Mouse (Mus musculus) urinary bladder, postnatal 25 days (tissue): Measurements from ENCODE around the gene Sept1.
"Not testable (repeated sequence)": the region's sequence is repeated elsewhere in the genome, so short reads cannot be mapped to it uniquely, and the experiment has no call there.

ENCODE experiments used
- DNase-seq: peaks from one replicate; pipeline ENCODE4 v3.0.0; 2022; ENCODE audit warnings: low spot score

Sept1 gene

DNA sequence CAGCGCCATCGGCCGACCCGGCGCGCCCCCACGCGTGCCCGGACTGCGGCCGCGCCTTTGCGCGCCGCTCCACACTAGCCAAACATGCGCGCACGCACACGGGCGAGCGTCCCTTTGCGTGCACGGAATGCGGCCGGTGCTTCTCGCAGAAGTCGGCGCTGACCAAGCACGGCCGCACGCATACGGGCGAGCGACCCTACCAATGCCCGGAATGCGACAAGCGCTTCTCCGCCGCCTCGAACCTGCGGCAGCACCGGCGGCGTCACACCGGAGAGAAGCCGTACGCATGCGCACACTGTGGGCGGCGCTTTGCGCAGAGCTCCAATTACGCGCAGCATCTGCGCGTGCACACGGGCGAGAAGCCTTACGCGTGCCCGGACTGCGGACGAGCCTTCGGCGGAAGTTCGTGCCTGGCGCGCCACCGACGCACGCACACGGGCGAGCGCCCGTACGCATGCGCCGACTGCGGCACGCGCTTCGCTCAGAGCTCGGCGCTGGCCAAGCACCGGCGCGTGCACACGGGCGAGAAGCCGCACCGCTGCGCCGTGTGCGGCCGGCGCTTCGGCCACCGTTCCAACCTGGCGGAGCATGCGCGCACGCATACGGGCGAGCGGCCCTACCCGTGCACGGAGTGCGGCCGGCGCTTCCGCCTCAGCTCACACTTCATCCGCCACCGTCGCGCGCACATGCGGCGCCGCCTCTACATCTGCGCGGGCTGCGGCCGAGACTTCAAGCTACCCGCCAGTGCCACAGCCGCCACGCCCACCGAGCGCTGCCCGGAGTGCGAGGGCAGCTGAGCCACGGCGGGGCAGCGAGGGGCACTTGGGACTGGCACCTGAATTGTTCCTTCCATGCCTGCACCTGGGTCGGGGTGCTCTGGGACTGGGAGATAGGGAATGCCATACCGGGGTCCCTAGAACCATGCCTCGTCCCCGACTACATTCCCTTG lies 21.2 kb upstream of the Sept1 start:
- DNase-seq: peak; percentile 91

DNA sequence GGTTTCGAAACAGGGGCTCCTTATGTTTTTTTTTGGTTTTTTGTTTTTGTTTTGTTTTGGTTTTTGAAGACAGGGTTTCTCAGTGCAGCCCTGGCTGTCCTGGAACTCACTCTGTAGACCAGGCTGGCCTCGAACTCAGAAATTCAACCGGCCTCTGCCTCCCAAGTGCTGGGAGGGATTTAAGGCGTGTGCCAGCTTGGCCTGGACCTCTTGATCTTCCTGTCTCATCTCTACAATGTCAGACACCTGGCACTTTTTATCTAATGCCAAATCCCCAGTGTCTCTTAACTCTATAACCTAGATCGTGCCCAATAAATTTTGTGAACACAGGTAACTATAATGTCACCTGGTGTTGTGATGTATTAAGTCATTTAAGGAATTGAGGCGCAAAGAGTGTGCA lies 20.4 kb upstream of the Sept1 start:
- DNase-seq: no peak

DNA sequence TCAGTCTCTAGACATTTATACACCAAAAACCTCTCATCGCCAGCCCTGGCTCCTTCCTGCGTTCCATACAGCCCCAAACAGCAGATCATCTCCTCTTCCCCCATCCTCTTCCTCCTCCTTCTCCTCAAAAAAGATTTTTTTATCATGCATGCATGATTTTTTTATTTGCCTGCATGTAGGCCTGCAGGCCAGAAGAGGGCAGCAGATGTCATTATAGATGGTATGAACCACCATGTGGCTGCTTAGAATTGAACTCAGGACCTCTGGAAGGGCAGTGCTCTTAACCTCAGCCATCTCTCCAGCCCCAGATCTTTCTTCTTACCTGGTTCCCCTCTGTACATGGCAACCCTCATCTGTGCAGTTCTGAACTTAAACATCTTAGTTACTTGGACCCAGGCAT lies 19.5 kb upstream of the Sept1 start:
- no peak for DNase-seq

DNA sequence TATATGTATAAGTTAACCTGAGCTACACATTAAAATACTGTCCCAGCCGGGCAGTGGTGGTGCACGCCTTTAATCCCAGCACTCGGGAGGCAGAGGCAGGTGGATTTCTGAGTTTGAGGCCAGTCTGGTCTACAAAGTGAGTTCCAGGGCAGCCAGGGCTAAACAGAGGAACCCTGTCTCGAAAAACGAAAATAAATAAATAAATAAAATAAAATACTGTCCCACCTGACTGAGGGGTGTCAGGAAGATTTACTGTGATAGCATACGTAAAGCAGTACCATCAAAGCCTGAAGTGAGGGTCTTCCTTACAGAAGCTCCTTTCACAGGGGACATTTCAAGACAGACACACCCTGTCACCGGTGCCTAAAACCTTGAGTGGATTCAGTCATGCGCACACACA lies 17.6 kb upstream of the Sept1 start:
- DNase-seq: not testable (repeated sequence)

DNA sequence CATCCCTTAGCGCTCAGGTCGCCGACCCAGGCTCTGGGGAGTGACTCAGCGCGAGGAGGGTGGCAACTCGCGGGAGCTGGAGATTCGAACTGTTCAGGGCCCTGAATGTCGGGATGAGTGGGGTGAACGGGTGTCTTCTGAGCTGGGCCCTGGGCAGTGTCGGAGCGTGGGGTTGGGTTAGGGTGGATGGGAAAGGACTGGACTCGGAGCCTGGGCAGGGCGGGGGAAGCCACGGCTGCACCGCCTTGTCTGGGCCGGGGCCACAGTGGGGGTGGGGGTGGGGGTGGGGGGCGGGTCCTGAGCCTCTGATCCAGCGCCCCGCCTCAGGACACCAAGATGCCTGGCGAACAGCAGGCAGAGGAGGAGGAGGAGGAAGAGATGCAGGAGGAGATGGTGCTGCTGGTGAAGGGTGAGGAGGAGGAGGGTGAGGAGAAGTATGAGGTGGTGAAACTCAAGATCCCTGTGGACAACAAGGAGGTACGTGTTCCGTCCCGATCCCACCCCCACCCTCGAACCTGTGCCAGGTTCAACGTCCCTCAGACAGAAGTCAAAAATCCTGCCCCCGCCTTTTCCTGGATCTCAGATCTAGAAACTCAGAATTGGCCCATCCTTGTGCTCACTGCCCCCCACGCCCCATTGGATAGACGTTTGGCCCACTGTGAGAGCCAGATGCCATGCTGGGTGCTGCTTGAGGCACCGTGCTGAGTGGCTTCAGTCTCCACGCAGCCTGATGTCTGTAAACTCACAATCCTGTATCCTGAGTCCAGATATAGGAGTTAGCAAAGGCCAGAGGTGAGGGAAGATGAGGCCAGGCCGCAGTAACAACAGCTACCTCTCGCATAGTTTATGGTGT lies 12.0 kb upstream of the Sept1 start:
- DNase-seq: no peak

DNA sequence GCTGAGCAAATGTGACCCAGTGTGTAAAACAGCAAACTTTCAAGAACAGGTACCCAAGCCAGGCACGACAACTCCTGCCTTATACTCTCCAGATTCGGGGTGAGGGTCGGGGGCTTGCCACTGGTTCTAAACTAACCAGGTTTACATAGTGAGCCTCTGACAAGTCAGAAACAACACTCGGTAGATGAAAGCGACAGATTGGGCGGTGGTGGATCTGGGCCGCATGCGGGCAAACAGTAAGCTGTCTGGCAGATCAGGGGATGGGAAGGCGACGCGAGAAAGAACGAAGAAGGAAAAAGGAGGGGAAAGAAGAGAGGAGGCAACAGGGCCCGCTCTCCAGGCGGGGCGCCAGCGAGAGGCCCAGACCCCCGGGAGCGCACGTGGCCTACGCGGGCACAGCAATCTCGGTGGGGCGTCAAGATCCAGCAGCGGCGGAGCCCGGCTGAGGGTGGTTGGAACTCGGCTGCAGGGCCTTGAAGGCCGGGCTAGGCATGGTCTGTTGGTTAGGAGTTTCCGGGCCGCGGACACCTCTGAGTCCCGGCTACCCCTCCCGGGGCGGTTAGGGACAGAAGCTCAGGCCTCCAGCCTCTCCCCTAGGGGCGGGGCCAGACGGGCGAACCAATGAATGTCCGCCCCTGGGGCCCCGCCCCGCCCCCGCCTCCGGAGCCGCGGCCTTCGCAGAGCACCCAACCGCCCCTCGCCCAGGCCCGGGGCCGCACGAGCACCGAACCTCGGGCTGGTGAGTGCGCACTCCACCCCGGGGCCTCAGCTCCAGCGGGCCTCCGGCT lies 11.1 kb upstream of the Sept1 start, which contains the start of gene Zfp771:
Gene Zfp771 (plus strand): TSS at position 405 of the 788 bp plus-strand sequence.
- DNase-seq: peak; percentile 92

DNA sequence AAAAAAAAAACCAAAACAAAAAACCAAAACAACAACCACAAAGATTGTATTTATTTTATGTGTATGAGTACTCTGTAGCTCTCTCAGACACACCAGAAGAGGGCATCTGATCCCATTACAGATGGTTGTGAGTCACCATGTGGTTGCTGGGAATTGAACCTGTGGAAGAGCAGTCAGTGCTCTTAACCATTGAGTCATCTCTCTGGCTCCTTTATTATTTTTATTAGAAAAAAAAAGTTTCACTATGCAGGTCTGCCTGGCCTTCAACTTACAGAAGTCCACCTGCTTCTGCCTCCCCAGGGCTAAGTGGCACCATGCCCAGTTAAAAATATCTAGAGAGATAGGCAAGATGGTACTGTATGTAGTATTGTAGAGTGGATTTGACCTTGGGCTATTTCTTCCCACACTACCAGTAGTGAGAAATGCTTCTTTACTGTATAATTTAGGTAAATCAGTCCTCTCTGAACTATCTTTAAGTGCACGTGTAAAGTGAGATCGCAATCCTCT lies 10.5 kb upstream of the Sept1 start:
- no peak for DNase-seq

DNA sequence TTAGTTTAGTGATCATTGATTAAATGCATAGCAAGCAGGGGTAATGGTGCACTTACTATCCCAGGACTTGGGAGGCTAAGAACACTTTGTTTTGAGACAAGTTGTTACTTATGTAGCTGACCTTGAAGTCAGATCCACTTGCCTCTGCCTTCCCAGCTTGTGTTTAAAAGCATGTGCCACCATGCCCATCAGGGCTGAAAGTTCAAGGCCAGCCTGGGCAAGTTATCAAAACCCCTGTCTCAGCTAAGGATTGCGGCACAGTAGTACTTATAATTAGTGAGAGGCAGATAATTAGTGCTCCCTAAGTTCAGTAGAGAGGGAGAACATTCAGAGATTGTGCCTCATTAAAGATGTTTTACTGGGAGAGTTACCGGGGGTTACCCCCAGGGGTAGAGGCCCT lies 1.8 kb upstream of the Sept1 start:
- no peak for DNase-seq

DNA sequence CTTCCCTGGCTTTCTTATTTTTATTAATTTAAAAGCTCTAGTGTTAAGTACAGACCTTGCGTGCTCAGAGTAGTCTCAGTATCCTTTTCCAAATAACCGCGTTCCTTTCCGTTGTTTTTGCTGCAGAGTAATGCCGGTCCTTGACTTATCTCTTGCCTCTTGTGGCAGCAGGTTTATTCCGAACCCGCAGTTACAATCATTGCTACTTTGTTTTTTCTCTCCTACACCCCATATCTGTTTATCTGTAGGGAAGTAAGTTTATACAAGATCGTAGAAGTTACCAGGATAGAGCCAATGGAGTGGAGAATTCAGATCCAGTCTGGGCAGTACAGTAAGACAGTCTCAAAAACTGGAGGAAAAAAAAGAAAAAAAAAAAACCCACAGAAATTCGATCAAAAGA lies 835 bp upstream of the Sept1 start:
- no peak for DNase-seq

DNA sequence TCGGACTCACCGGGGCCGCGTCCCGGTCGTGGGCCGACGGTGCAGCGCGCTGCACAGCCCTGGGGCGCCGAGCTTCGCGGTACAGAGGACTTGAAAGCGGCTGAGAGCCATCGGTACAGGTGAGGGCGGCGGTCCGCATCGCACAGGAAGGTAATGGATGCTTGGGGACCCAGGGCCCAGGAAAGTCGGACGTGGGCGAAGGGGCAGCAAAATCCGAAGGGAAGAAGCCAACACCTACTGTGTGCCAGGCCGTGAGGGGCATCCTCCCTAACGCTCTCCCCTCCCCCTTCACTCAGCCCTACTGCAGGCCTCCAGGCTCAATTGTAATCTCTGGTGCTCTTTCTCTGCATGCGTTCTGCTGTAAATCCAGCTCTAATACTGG lies 429 bp upstream of the Sept1 start:
- no peak for DNase-seq

DNA sequence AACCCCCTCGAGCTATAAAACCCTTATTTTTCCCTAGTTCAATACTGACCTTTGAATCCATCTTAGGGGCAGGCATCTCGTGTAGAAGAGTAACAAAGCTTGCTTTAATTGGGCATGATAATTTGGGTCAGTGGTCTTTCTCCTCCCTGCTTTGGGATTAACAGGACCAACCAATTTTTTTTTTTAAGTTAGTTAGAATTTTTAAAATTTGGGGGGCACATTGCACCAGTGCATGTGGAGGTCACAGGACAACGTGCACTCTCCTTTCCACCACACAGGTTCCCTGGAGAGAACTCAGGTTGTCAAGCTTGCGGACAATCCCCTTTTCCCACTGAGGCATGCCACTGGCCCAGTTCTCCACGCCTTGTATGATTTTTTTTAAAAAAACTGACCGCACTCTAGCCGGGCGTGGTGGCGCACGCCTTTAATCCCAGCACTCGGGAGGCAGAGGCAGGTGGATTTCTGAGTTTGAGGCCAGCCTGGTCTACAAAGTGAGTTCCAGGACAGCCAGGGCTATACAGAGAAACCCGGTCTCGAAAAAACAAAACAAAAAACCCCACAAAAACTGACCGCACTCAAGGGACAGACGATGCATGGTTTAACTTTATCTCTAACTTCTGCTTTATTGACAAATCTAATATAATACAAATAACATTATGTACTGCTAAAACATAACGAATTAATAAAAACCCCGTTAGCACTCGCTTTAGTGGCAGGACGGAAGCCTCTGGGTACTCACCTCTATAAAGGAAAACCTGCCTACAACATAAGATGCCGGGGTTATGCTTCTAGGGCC lies 906 bp downstream of the Sept1 start:
- DNase-seq: no peak

DNA sequence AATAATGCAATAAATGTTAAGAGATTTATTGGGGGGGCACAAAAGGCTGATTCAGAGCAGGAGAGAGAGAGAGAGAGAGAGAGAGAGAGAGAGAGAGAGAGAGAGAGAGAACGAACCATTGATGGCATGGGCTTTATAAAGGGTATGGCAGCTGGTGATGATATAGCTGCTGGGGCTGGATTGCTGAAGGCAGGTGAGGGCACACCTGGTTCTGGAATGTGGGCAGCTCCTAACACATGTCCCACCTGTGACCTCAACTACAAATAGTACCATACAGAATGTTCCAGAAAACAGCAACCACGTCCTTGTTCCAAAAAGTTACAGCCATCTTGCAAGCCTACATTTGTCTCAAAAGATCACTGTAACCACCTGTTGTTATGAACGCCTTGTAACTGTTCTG lies 1.6 kb downstream of the Sept1 start:
- no peak for DNase-seq

DNA sequence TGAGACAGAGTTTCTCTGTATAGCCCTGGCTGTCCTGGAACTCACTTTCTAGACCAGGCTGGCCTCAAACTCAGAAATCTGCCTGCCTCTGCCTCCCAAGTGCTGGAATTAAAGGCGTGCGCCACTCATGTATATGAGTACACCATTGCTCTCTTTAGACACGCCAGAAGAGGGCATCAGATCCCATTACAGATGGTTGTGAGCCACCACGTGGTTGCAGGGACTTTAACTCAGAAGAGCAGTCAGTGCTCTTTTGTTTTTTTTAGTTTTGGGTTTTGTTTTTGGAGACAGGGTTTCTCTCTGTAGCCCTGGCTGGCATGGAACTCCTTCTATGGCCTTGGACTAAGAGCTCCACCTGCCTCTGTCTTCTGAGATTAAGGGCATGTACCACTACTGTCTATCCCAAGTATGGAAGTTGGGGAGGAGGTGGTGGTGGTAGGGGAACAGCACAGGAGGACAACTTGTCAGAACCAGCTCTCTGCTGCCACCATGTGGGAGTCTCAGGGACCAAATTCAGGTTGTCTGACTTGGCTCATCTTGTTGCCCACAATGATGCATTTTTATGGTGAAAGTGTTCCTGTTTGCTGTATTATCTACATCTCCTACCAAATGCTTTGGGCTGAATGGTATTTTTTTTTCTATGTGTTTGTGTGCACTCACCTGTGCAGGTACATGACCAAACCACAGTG lies 4.2 kb downstream of the Sept1 start:
- DNase-seq: peak; percentile 79

DNA sequence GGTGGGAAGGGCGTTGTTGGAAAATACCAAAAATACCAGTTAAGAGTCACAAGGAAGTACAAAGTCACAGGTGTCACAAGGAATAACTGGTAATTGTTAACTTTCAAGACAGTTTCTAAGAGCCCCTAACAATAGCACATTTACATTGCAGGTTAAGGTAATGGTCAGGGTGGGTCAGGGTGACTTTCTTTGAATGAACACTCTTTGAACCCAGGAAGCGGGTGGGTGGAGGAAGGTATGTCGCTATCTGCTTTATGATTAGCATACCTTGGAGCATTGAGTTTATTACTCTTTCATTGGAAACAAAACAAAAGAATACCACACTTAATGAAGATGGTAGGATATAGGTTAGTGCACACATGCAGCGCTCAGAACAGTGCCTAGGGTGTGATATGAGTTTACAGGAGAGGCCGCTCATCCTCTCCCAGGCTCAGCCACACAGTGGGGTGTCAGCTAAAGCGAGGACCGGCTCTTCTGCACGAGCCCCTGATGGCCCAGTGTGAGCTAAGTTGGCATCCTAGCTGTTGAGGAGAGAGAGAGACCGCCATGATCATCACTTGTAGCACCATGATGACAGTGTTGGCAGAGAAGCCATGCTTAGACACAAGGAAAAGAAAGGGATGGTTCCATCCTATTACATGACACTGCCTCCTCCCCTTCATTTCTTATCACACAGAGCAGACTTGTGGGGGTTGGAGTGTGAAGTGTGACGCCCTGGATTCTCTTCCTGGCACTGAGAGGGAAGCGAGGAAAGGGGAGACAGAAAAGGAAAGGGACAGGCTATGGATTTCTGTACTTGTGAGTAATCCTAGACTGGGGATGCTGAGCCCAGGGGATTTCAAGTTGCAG lies 7.6 kb downstream of the Sept1 start:
- DNase-seq: no peak

DNA sequence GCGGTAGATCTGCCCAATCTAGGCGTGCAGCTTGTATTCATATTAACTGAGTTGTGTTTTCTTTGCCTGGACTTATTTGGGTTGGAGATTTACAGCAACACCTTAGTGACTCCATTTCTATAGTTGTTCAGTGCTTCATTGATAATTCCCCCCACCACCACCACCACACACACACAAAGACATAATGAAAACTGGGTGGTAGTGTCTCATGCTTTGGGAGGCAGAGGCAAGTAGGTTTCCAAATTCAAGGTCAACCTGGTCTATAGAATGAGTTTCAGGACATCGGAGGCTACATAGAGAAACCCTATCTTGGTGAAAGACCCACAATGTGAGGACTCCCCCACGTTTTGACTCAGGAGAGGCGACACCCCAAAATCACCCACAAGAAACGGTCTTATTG lies 8.3 kb downstream of the Sept1 start:
- DNase-seq: no peak

DNA sequence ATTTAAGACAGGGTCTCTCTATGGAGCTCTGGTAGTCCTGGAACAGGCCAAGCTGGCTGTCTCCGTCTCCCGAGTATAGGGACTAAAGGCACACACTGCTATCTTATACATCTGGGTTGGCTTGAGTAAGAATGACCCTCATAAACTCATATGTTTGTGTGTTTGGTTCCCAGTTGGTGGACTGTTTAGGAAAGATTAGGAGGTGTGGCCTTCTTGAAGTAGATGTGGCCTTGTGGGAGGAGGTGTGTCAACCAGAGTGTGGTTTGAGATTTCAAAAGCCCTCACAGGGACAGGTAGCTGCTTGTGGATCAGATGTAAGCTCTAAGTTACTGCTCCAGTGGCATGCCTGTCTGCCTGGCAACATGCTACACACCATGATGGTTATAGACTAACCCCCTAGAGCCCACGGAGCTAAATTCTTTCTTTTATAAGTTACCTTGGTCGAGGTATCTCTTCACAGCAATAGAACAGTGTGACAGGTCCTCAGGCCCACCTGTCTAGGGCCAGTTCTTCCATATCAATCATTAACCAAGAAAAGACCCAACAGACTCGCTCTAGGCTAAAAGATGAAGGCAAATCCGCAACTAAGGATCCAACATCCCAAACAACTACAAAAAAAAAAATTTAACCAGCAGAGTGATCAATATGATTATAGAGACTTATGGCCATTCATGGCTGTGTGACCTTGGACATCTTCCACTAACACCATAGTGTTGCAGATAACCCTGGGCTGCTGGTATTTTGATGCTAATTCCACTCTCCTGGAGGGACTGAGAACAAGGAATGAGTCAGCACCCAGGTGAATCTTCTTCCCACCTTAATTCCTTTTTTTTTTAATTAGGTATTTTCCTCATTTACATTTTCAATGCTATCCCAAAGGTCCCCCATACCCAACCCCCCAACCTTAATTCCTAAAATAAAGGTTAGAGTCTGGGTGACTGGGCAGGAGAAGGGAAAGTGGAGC lies 9.1 kb downstream of the Sept1 start:
- DNase-seq: no peak

DNA sequence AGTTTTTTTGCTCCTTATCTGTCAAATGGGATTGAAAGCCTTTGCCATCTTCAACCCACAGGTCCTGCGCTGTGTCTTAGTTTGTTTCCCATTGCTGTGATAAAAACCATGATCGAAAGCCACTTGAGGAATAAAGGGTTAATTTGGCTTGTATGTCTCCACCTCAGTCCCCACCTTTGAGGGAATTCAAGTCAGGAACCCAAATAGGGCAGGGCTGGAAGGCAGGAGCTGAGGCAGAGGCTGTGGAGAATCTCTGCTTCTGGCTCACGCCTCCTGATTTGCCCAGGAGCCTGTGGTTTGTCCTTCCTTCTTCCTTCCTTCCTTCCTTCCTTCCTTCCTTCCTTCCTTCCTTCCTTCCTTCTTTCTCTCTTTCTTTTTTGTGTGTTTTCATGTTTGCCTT lies 9.8 kb downstream of the Sept1 start:
- no peak for DNase-seq

DNA sequence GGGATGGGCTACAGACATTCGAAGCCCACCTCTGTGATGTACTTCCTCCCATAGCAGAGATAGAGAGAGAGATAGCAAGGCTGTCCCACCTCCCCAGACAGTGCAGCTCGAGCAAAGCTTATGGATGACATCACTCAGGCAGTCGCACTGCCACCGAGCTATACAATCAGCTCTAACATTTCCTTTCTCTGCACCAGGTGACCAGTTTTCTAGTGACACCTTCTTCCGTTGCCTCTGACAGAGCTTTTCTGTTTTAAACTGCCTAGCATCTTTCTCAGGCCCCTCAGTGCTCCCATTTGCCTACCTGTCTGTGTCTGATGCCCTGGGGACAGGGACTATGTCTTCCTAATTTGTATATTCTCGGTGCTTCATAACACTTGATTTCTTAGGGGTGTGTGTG lies 12.5 kb downstream of the Sept1 start:
- no peak for DNase-seq
